Mouse (Mus musculus) CH12.LX (cell line): ENCODE results near the gene Rora.

ENCODE experiments used
- CHD1 ChIP-seq: IDR thresholded peaks from 2 replicates; pipeline ENCODE4 v1.6.1; 2012; ENCODE audit warnings: low read depth, low read length, improper control_type of control experiment, inconsistent platforms
- CTCF ChIP-seq, 2 experiments: IDR thresholded peaks in 1 of 2; conservative IDR thresholded peaks in 1 of 2; 2 replicates each; pipeline ENCODE4 v1.5.1; 2011 to 2012; ENCODE audit warnings: low read depth in 2 of 2, low read length in 2 of 2, improper control_type of control experiment in 1 of 2, inconsistent platforms in 1 of 2, mild to moderate bottlenecking in 1 of 2, moderate library complexity in 1 of 2
- E2F4 ChIP-seq: IDR thresholded peaks from 2 replicates; pipeline ENCODE4 v1.6.1; 2011; ENCODE audit warnings: low read depth, low read length, improper control_type of control experiment; ENCODE audit not compliant: insufficient replicate concordance
- ELF1 ChIP-seq: IDR thresholded peaks from 2 replicates; pipeline ENCODE4 v1.6.1; 2014; ENCODE audit warnings: low read depth, mild to moderate bottlenecking, inconsistent platforms, low read length, improper control_type of control experiment
- EP300 ChIP-seq: IDR thresholded peaks from 2 replicates; pipeline ENCODE4 v1.6.1; 2011; ENCODE audit warnings: low read length, improper control_type of control experiment
- IRF4 ChIP-seq: IDR thresholded peaks from 2 replicates; pipeline ENCODE4 v1.6.1; 2014; ENCODE audit warnings: low read depth, mild to moderate bottlenecking, inconsistent platforms, low read length, improper control_type of control experiment
- JUND ChIP-seq: conservative IDR thresholded peaks from 2 replicates; pipeline ENCODE4 v1.6.1; 2011; ENCODE audit warnings: low read depth, low read length, improper control_type of control experiment
- MAFK ChIP-seq: IDR thresholded peaks from 2 replicates; pipeline ENCODE4 v1.6.1; 2011; ENCODE audit warnings: low read length, improper control_type of control experiment; ENCODE audit not compliant: insufficient replicate concordance
- MAX ChIP-seq: IDR thresholded peaks from 2 replicates; pipeline ENCODE4 v1.6.1; 2011; ENCODE audit warnings: low read length, improper control_type of control experiment
- POLR2A ChIP-seq: IDR thresholded peaks from 2 replicates; pipeline ENCODE4 v1.6.1; 2011; ENCODE audit warnings: low read depth, mild to moderate bottlenecking, improper control_type of control experiment, low read length
- SIN3A ChIP-seq: IDR thresholded peaks from 2 replicates; pipeline ENCODE4 v1.6.1; 2012; ENCODE audit warnings: low read length, improper control_type of control experiment, inconsistent platforms
- TBP ChIP-seq: conservative IDR thresholded peaks from 2 replicates; pipeline ENCODE4 v1.6.1; 2011; ENCODE audit warnings: low read depth, low read length, improper control_type of control experiment
- TCF12 ChIP-seq: IDR thresholded peaks from 2 replicates; pipeline ENCODE4 v1.6.1; 2014; ENCODE audit warnings: low read depth, mild to moderate bottlenecking, inconsistent platforms, low read length, improper control_type of control experiment
- ZNF384 ChIP-seq: IDR thresholded peaks from 2 replicates; pipeline ENCODE4 v1.6.1; 2012; ENCODE audit warnings: low read depth, low read length, improper control_type of control experiment, inconsistent platforms

- TF ChIP-seq IRF4 (no peak), CTCF (conservative IDR thresholded peaks at IDR 0.05 in 1 of 2, IDR thresholded peaks at IDR 0.05 in 1 of 2; ENCODE audit: low read depth in 2 of 2, low read length in 2 of 2) (no peak), TBP (no peak), E2F4 (no peak), ELF1 (no peak), SIN3A (no peak), EP300 (no peak), POLR2A (no peak), TCF12 (no peak), CHD1 (no peak), MAX (no peak), JUND (no peak), ZNF384 (no peak), MAFK (no peak)
Observed at GRCm38 (mm10) chr9:68718427-68718826, 64.8 kb downstream of the Rora start.
